Mouse (Mus musculus): ENCODE data around the gene Zbtb4.
"Not testable (repeated sequence)": the region's sequence is repeated elsewhere in the genome, so short reads cannot be mapped to it uniquely, and the experiment has no call there.

Zbtb4 gene

GRCm38 (mm10) chr11:69765221-69766125, at the start of gene Zbtb4:
Gene Zbtb4, plus strand, starts transcription at chr11:69765912.
- H3K27me3 ChIP-seq (ENCODE audit: control insufficient read depth, insufficient read depth, low read length, poor library complexity, severe bottlenecking), result no peaks in the 10 kb centered on the region
- peak; percentile 65 for DNase-seq (ENCODE audit: low read depth, low spot score)
- H3K36me3 ChIP-seq (ENCODE audit: control insufficient read depth, insufficient read depth, low read length, poor library complexity, severe bottlenecking), result no peaks in the 10 kb centered on the region

- H3K27me3 ChIP-seq (ENCODE audit: control insufficient read depth, insufficient read depth, low read length, poor library complexity, severe bottlenecking), result no peaks in the 10 kb centered on the region
- no peak for DNase-seq (ENCODE audit: low read depth, low spot score)
- no peaks in the 10 kb centered on the region for H3K36me3 ChIP-seq (ENCODE audit: control insufficient read depth, insufficient read depth, low read length, poor library complexity, severe bottlenecking)
Observed at GRCm38 (mm10) chr11:69715929-69716328, 49.8 kb upstream of the Zbtb4 start.

- no peak for DNase-seq (ENCODE audit: low read depth, low spot score)
- no peaks in the 10 kb centered on the region for H3K36me3 ChIP-seq (ENCODE audit: control insufficient read depth, insufficient read depth, low read length, poor library complexity, severe bottlenecking)
- H3K27me3 ChIP-seq (ENCODE audit: control insufficient read depth, insufficient read depth, low read length, poor library complexity, severe bottlenecking), result no peaks in the 10 kb centered on the region
Observed at GRCm38 (mm10) chr11:69716953-69717352, 48.8 kb upstream of the Zbtb4 start.

GRCm38 (mm10) chr11:69718661-69719060, 47.1 kb upstream of the Zbtb4 start:
- no peak for DNase-seq (ENCODE audit: low read depth, low spot score)
- no peaks in the 10 kb centered on the region for H3K27me3 ChIP-seq (ENCODE audit: control insufficient read depth, insufficient read depth, low read length, poor library complexity, severe bottlenecking)
- H3K36me3 ChIP-seq (ENCODE audit: control insufficient read depth, insufficient read depth, low read length, poor library complexity, severe bottlenecking), result no peaks in the 10 kb centered on the region

GRCm38 (mm10) chr11:69719423-69719822, 46.3 kb upstream of the Zbtb4 start:
- H3K36me3 ChIP-seq (ENCODE audit: control insufficient read depth, insufficient read depth, low read length, poor library complexity, severe bottlenecking), result no peaks in the 10 kb centered on the region
- no peak for DNase-seq (ENCODE audit: low read depth, low spot score)
- H3K27me3 ChIP-seq (ENCODE audit: control insufficient read depth, insufficient read depth, low read length, poor library complexity, severe bottlenecking), result no peaks in the 10 kb centered on the region

GRCm38 (mm10) chr11:69720852-69721251, 44.9 kb upstream of the Zbtb4 start:
- no peak for DNase-seq (ENCODE audit: low read depth, low spot score)
- H3K27me3 ChIP-seq (ENCODE audit: control insufficient read depth, insufficient read depth, low read length, poor library complexity, severe bottlenecking), result no peaks in the 10 kb centered on the region

GRCm38 (mm10) chr11:69723074-69723473, 42.6 kb upstream of the Zbtb4 start:
- DNase-seq (ENCODE audit: low read depth, low spot score), result no peak
- no peaks in the 10 kb centered on the region for H3K27me3 ChIP-seq (ENCODE audit: control insufficient read depth, insufficient read depth, low read length, poor library complexity, severe bottlenecking)

More at GRCm38 (mm10) chr11:69720852-69721251, 44.9 kb upstream of the Zbtb4 start:
- H3K36me3 ChIP-seq (ENCODE audit: control insufficient read depth, insufficient read depth, low read length, poor library complexity, severe bottlenecking), result no peaks in the 10 kb centered on the region

GRCm38 (mm10) chr11:69725951-69726350, 39.8 kb upstream of the Zbtb4 start:
- no peaks in the 10 kb centered on the region for H3K36me3 ChIP-seq (ENCODE audit: control insufficient read depth, insufficient read depth, low read length, poor library complexity, severe bottlenecking)
- H3K27me3 ChIP-seq (ENCODE audit: control insufficient read depth, insufficient read depth, low read length, poor library complexity, severe bottlenecking), result no peaks in the 10 kb centered on the region
- DNase-seq (ENCODE audit: low read depth, low spot score), result no peak

More at GRCm38 (mm10) chr11:69723074-69723473, 42.6 kb upstream of the Zbtb4 start:
- no peaks in the 10 kb centered on the region for H3K36me3 ChIP-seq (ENCODE audit: control insufficient read depth, insufficient read depth, low read length, poor library complexity, severe bottlenecking)

- Histone ChIP-seq H3K36me3 (ENCODE audit: control insufficient read depth, insufficient read depth, low read length, poor library complexity, severe bottlenecking) (no peaks in the 10 kb centered on the region), H3K27me3 (ENCODE audit: control insufficient read depth, insufficient read depth, low read length, poor library complexity, severe bottlenecking) (no peaks in the 10 kb centered on the region)
- DNase-seq (ENCODE audit: low read depth, low spot score), result peak; percentile 86
Observed at GRCm38 (mm10) chr11:69729063-69729462, 36.6 kb upstream of the Zbtb4 start.

- H3K27me3 ChIP-seq (ENCODE audit: control insufficient read depth, insufficient read depth, low read length, poor library complexity, severe bottlenecking), result not testable (repeated sequence)
- DNase-seq (ENCODE audit: low read depth, low spot score), result peak; percentile 44
- H3K36me3 ChIP-seq (ENCODE audit: control insufficient read depth, insufficient read depth, low read length, poor library complexity, severe bottlenecking), result peaks cover 13% of the 10 kb centered on the region
Observed at GRCm38 (mm10) chr11:69731408-69731807, 34.3 kb upstream of the Zbtb4 start.

- Histone ChIP-seq H3K36me3 (ENCODE audit: control insufficient read depth, insufficient read depth, low read length, poor library complexity, severe bottlenecking) (peaks cover 11% of the 10 kb centered on the region), H3K27me3 (ENCODE audit: control insufficient read depth, insufficient read depth, low read length, poor library complexity, severe bottlenecking) (no peaks in the 10 kb centered on the region)
- no peak for DNase-seq (ENCODE audit: low read depth, low spot score)
Observed at GRCm38 (mm10) chr11:69751635-69752034, 14.1 kb upstream of the Zbtb4 start.

GRCm38 (mm10) chr11:69752686-69753085, 13.0 kb upstream of the Zbtb4 start:
- Histone ChIP-seq H3K27me3 (ENCODE audit: control insufficient read depth, insufficient read depth, low read length, poor library complexity, severe bottlenecking) (no peaks in the 10 kb centered on the region), H3K36me3 (ENCODE audit: control insufficient read depth, insufficient read depth, low read length, poor library complexity, severe bottlenecking) (peaks cover 7% of the 10 kb centered on the region; the same call in 1 of the 2 replicates)
- DNase-seq (ENCODE audit: low read depth, low spot score), result no peak

- Histone ChIP-seq H3K27me3 (ENCODE audit: control insufficient read depth, insufficient read depth, low read length, poor library complexity, severe bottlenecking) (no peaks in the 10 kb centered on the region), H3K36me3 (ENCODE audit: control insufficient read depth, insufficient read depth, low read length, poor library complexity, severe bottlenecking) (0 out of 2 replicates have a peak, but pooled peaks cover 4% of the 10 kb centered on the region)
- no peak for DNase-seq (ENCODE audit: low read depth, low spot score)
Observed at GRCm38 (mm10) chr11:69754233-69754632, 11.5 kb upstream of the Zbtb4 start.

GRCm38 (mm10) chr11:69754701-69755100, 11.0 kb upstream of the Zbtb4 start:
- Histone ChIP-seq H3K27me3 (ENCODE audit: control insufficient read depth, insufficient read depth, low read length, poor library complexity, severe bottlenecking) (no peaks in the 10 kb centered on the region), H3K36me3 (ENCODE audit: control insufficient read depth, insufficient read depth, low read length, poor library complexity, severe bottlenecking) (0 out of 2 replicates have a peak, but pooled peaks cover 4% of the 10 kb centered on the region)
- DNase-seq (ENCODE audit: low read depth, low spot score), result peak; percentile 79

GRCm38 (mm10) chr11:69757303-69758089, 8.2 kb upstream of the Zbtb4 start:
- 0 out of 2 replicates have a peak, but pooled peaks cover 4% of the 10 kb centered on the region for H3K36me3 ChIP-seq (ENCODE audit: control insufficient read depth, insufficient read depth, low read length, poor library complexity, severe bottlenecking)
- no peaks in the 10 kb centered on the region for H3K27me3 ChIP-seq (ENCODE audit: control insufficient read depth, insufficient read depth, low read length, poor library complexity, severe bottlenecking)
- DNase-seq (ENCODE audit: low read depth, low spot score), result no peak

All from splenic B cell, adult 2 months (primary cell).